Mouse (Mus musculus): ENCODE measurements around the gene Rps16. TPM values are rescaled to one million over a fixed set of nuclear protein-coding genes. Genes with fewer than 3 reads are reported as not detected.
A peak's percentile ranks its signal among the peaks of the same experiment; 100 is the strongest.

The Rps16 gene
- polyA plus RNA-seq, 1 experiment from 2014 or later = 695 TPM

- H3K4me2 ChIP-seq (replicated peaks; ENCODE audit: low read depth, low read length) = peak overlapping the region; percentile 94
- TF ChIP-seq EP300 (IDR thresholded peaks at IDR 0.05) = peak; percentile 3; the same call in 1 of the 2 replicates
- no peak for TF ChIP-seq CTCF (IDR thresholded peaks at IDR 0.05)
- H3K9ac ChIP-seq (replicated peaks; ENCODE audit: low read depth) = no peak overlapping the region; the same call in 1 of the 2 replicates
- DNase-seq (ENCODE audit: low spot score) (peak; percentile 74), ATAC-seq (no peak)
- 22% methylated on average over 11 of the region's 12 CpGs for WGBS
- H3K4me1 ChIP-seq (ENCODE audit: insufficient read depth, low read depth, low read length) = peaks cover 21% of the 10 kb centered on the region
- peak overlapping the region; percentile 99 for H3K27ac ChIP-seq (ENCODE audit: low read length)
- no peaks in the 10 kb centered on the region for H3K9me3 ChIP-seq (ENCODE audit: low read length)
- peaks cover 6% of the 10 kb centered on the region; the same call in 1 of the 2 replicates for H3K36me3 ChIP-seq (ENCODE audit: insufficient read depth, low read length)
- no peaks in the 10 kb centered on the region for H3K27me3 ChIP-seq (replicated peaks; ENCODE audit: insufficient read depth, low read length)
- H3K4me3 ChIP-seq (ENCODE audit: low read depth, low read length) = peak overlapping the region; percentile 39
These were observed 32.0 kb downstream of the Rps16 start for GRCm38 (mm10) chr7:28382347-28382951.

DNA sequence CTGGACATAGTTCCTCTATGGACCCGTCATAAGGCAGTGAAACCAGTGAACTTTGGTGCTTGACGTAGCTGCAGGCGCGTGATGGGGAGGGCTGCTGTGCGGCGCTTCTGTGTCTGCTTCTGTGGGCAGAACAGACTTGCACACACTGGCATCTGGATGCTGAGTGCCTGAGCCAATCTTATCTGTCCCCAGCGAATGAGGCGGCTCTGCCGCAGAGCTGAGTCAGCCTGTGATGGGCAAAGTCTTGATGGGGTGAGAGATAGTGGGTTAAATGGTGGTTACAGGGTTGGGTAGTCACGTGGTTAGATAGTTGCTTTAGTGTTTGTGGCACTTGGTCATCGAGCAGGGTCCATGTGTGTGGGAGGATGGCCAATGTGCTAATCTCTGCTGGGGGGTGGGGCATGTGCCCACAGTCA, 32.5 kb downstream of the Rps16 start:
- Histone ChIP-seq H3K9me3 (ENCODE audit: low read length) (no peaks in the 10 kb centered on the region), H3K4me1 (ENCODE audit: insufficient read depth, low read depth, low read length) (peaks cover 21% of the 10 kb centered on the region), H3K4me3 (ENCODE audit: low read depth, low read length) (no peak overlapping the region), H3K9ac (replicated peaks; ENCODE audit: low read depth) (no peak overlapping the region; the same call in 1 of the 2 replicates), H3K36me3 (ENCODE audit: insufficient read depth, low read length) (peaks cover under 1% of the 10 kb centered on the region; the same call in 1 of the 2 replicates), H3K27ac (ENCODE audit: low read length) (peak overlapping the region; percentile 99), H3K27me3 (replicated peaks; ENCODE audit: insufficient read depth, low read length) (no peaks in the 10 kb centered on the region), H3K4me2 (replicated peaks; ENCODE audit: low read depth, low read length) (peak overlapping the region; percentile 94)
- DNase-seq (ENCODE audit: low spot score) (no peak), ATAC-seq (no peak)
- no peak for TF ChIP-seq CTCF (IDR thresholded peaks at IDR 0.05)
- no peak for TF ChIP-seq EP300 (IDR thresholded peaks at IDR 0.05)
- 38% methylated on average over 11 of the region's 11 CpGs for WGBS

DNA sequence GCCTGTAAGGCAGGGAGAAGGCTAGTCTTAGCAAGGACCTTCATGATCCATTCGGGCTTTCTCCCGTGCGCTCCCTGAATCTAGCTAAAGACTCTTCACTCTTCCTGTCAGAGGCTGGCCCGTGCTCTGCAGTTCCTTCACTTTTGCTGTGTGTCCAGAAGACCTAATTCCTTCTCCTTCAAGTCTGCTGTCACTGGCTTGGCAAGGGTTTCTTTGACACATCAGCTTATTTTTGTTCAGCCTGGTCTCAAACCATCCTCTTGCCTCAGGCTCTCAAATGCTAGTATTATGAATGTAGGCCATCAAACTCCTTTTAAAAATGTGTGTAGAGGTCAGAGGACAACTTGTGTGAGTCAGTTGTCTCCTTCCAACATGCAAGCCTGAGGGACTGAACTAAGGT, 33.2 kb downstream of the Rps16 start:
- H3K4me1 ChIP-seq (ENCODE audit: insufficient read depth, low read depth, low read length) = peaks cover 21% of the 10 kb centered on the region
- H3K4me3 ChIP-seq (ENCODE audit: low read depth, low read length) = no peak overlapping the region
- 61% methylated on average over 4 of the region's 4 CpGs for WGBS
- H3K27me3 ChIP-seq (replicated peaks; ENCODE audit: insufficient read depth, low read length) = no peaks in the 10 kb centered on the region
- peak overlapping the region; percentile 94; the same call in 1 of the 2 replicates for H3K4me2 ChIP-seq (replicated peaks; ENCODE audit: low read depth, low read length)
- H3K36me3 ChIP-seq (ENCODE audit: insufficient read depth, low read length) = no peaks in the 10 kb centered on the region
- H3K9me3 ChIP-seq (ENCODE audit: low read length) = no peaks in the 10 kb centered on the region
- TF ChIP-seq EP300 (IDR thresholded peaks at IDR 0.05) (no peak), CTCF (IDR thresholded peaks at IDR 0.05) (no peak)
- ATAC-seq (no peak), DNase-seq (ENCODE audit: low spot score) (no peak)
- H3K27ac ChIP-seq (ENCODE audit: low read length) = peak overlapping the region; percentile 99
- no peak overlapping the region for H3K9ac ChIP-seq (replicated peaks; ENCODE audit: low read depth)

DNA sequence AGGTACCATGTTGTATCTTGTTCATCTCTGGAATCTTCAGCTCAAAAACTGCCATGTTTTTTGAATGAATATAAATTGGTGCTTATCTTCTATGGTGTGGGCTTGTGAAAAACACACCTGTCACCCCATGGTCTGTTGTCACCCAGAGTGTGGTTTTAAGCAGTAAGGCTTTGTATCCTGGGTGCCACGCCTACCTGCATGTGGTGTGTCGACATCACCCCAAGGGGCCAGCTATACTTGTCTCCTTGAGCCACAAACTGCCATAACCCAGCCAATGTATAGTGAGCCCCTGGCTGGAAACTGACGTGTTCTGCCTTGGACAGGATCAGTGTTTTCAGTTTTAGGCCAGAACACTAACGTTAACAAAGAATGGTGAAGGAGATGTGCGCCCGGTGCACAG, 33.7 kb downstream of the Rps16 start:
- no peak for DNase-seq (ENCODE audit: low spot score)
- H3K27me3 ChIP-seq (replicated peaks; ENCODE audit: insufficient read depth, low read length) = no peaks in the 10 kb centered on the region
- no peak overlapping the region; the same call in 1 of the 2 replicates for H3K27ac ChIP-seq (ENCODE audit: low read length)
- no peak for TF ChIP-seq EP300 (IDR thresholded peaks at IDR 0.05)
- H3K4me3 ChIP-seq (ENCODE audit: low read depth, low read length) = no peak overlapping the region
- peaks cover 4% of the 10 kb centered on the region for H3K36me3 ChIP-seq (ENCODE audit: insufficient read depth, low read length)
- no peaks in the 10 kb centered on the region for H3K9me3 ChIP-seq (ENCODE audit: low read length)
- H3K9ac ChIP-seq (replicated peaks; ENCODE audit: low read depth) = no peak overlapping the region
- peaks cover 21% of the 10 kb centered on the region for H3K4me1 ChIP-seq (ENCODE audit: insufficient read depth, low read depth, low read length)
- H3K4me2 ChIP-seq (replicated peaks; ENCODE audit: low read depth, low read length) = no peak overlapping the region
- no peak for ATAC-seq
- 80% methylated on average over 6 of the region's 6 CpGs for WGBS

DNA sequence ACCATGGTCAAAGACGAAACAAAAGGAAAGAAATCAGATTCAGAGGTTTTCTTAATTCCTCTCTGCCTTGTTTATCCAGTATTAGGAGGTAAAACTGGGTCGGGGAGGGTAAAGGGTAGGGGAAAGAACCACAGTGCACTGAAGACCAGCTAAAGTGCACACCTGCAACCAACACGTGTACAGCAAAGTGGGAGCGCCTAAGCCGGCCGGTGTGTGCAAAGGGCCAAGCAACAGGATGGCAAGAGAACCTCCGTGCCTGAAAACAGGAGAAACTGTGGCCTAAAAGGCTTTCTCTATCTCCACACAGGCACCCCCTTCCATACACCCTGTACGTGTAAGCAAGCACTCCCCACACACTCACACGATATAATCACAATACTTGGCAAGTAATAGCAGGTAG, 34.7 kb downstream of the Rps16 start:
- no peaks in the 10 kb centered on the region for H3K9me3 ChIP-seq (ENCODE audit: low read length)
- peak overlapping the region; percentile 33; the same call in 1 of the 2 replicates for H3K27ac ChIP-seq (ENCODE audit: low read length)
- no peak overlapping the region for H3K4me2 ChIP-seq (replicated peaks; ENCODE audit: low read depth, low read length)
- H3K9ac ChIP-seq (replicated peaks; ENCODE audit: low read depth) = no peak overlapping the region
- peaks cover 16% of the 10 kb centered on the region for H3K4me1 ChIP-seq (ENCODE audit: insufficient read depth, low read depth, low read length)
- ATAC-seq (no peak), DNase-seq (ENCODE audit: low spot score) (no peak)
- peaks cover 8% of the 10 kb centered on the region for H3K36me3 ChIP-seq (ENCODE audit: insufficient read depth, low read length)
- H3K27me3 ChIP-seq (replicated peaks; ENCODE audit: insufficient read depth, low read length) = no peaks in the 10 kb centered on the region
- H3K4me3 ChIP-seq (ENCODE audit: low read depth, low read length) = no peak overlapping the region
- WGBS = 89% methylated on average over 9 of the region's 9 CpGs
- TF ChIP-seq EP300 (IDR thresholded peaks at IDR 0.05) (no peak), CTCF (IDR thresholded peaks at IDR 0.05) (no peak)

GRCm38 (mm10) chr7:28386007-28386406, 35.6 kb downstream of the Rps16 start:
- peaks cover 13% of the 10 kb centered on the region for H3K36me3 ChIP-seq (ENCODE audit: insufficient read depth, low read length)
- peaks cover 12% of the 10 kb centered on the region for H3K4me1 ChIP-seq (ENCODE audit: insufficient read depth, low read depth, low read length)
- peak; percentile 82 for TF ChIP-seq EP300 (IDR thresholded peaks at IDR 0.05)
- TF ChIP-seq CTCF (IDR thresholded peaks at IDR 0.05) = no peak
- H3K4me3 ChIP-seq (ENCODE audit: low read depth, low read length) = no peak overlapping the region
- 65% methylated on average over 7 of the region's 7 CpGs for WGBS
- peak overlapping the region; percentile 71 for H3K27ac ChIP-seq (ENCODE audit: low read length)
- ATAC-seq (peak; percentile 26), DNase-seq (ENCODE audit: low spot score) (peak; percentile 84)
- H3K9ac ChIP-seq (replicated peaks; ENCODE audit: low read depth) = no peak overlapping the region
- H3K27me3 ChIP-seq (replicated peaks; ENCODE audit: insufficient read depth, low read length) = no peaks in the 10 kb centered on the region
- no peak overlapping the region for H3K4me2 ChIP-seq (replicated peaks; ENCODE audit: low read depth, low read length)
- H3K9me3 ChIP-seq (ENCODE audit: low read length) = no peaks in the 10 kb centered on the region

Measured in lung, postnatal 0 days (tissue).